Mouse (Mus musculus) brain, embryonic 18.5 days (tissue): ENCODE measurements at regions not wholly inside any gene's neighbourhood (a gene's known extent, or its start where the extent isn't known, plus 50 kb on each side); places are given as distances from the start of the nearest gene placed in this dataset.

Experiments
- DNase-seq: peaks from one replicate; pipeline ENCODE4 v3.0.0-alpha.2; 2012; ENCODE audit warnings: low read depth, low spot score

GRCm38 (mm10) chr15:87360457-87360856, 183.6 kb upstream of the Fam19a5 start:
- no peak for DNase-seq

GRCm38 (mm10) chr15:87365712-87366361, 178.3 kb upstream of the Fam19a5 start:
- no peak for DNase-seq

- no peak for DNase-seq
Measured at GRCm38 (mm10) chr15:87367381-87367780, 176.7 kb upstream of the Fam19a5 start.

GRCm38 (mm10) chr15:87369381-87369780, 174.7 kb upstream of the Fam19a5 start:
- no peak for DNase-seq

- no peak for DNase-seq
Measured at GRCm38 (mm10) chr15:87369836-87370235, 174.3 kb upstream of the Fam19a5 start.

- DNase-seq: no peak
Measured at GRCm38 (mm10) chr15:87370761-87371160, 173.3 kb upstream of the Fam19a5 start.

GRCm38 (mm10) chr15:87374670-87375069, 169.4 kb upstream of the Fam19a5 start:
- DNase-seq: no peak

- no peak for DNase-seq
Measured at GRCm38 (mm10) chr15:87375596-87376194, 168.4 kb upstream of the Fam19a5 start.

GRCm38 (mm10) chr15:87383551-87384265, 160.4 kb upstream of the Fam19a5 start:
- DNase-seq: no peak

GRCm38 (mm10) chr15:87384279-87385066, 159.6 kb upstream of the Fam19a5 start:
- DNase-seq: no peak

- DNase-seq: no peak
Measured at GRCm38 (mm10) chr15:87386513-87386983, 157.6 kb upstream of the Fam19a5 start.

- DNase-seq: no peak
Measured at GRCm38 (mm10) chr15:87391395-87391794, 152.7 kb upstream of the Fam19a5 start.

- DNase-seq: no peak
Measured at GRCm38 (mm10) chr15:87398396-87398795, 145.7 kb upstream of the Fam19a5 start.

GRCm38 (mm10) chr15:87405689-87406088, 138.4 kb upstream of the Fam19a5 start:
- no peak for DNase-seq

GRCm38 (mm10) chr15:87411978-87412377, 132.1 kb upstream of the Fam19a5 start:
- no peak for DNase-seq

GRCm38 (mm10) chr15:87415996-87416395, 128.1 kb upstream of the Fam19a5 start:
- no peak for DNase-seq

- DNase-seq: no peak
Measured at GRCm38 (mm10) chr15:87421743-87422142, 122.4 kb upstream of the Fam19a5 start.

- DNase-seq: no peak
Measured at GRCm38 (mm10) chr15:87433306-87433705, 110.8 kb upstream of the Fam19a5 start.

- no peak for DNase-seq
Measured at GRCm38 (mm10) chr15:87433901-87434300, 110.2 kb upstream of the Fam19a5 start.

GRCm38 (mm10) chr15:87435566-87435965, 108.5 kb upstream of the Fam19a5 start:
- no peak for DNase-seq

GRCm38 (mm10) chr15:87437611-87438010, 106.5 kb upstream of the Fam19a5 start:
- DNase-seq: no peak

GRCm38 (mm10) chr15:87458932-87459331, 85.2 kb upstream of the Fam19a5 start:
- no peak for DNase-seq
